Mouse (Mus musculus) CD8-positive naive resting alpha-beta T cell, adult 2 months (primary cell): ENCODE data around the gene Hmgb4.

ENCODE experiments used
- DNase-seq, 2 experiments: peaks; one replicate each; pipeline ENCODE4 v3.0.0; 2022; ENCODE audit warnings: low read depth in 2 of 2, low spot score in 2 of 2

Hmgb4 gene

GRCm38 (mm10) chr4:128260907-128261560 lies at the start of gene Hmgb4:
Gene Hmgb4, minus strand, starts transcription at chr4:128260957.
- DNase-seq: no peak

- no peak for DNase-seq
Observed at GRCm38 (mm10) chr4:128306011-128306410, 45.3 kb upstream of the Hmgb4 start.

GRCm38 (mm10) chr4:128304049-128304448 lies 43.3 kb upstream of the Hmgb4 start:
- no peak for DNase-seq

GRCm38 (mm10) chr4:128288095-128288494 lies 27.3 kb upstream of the Hmgb4 start:
- DNase-seq: no peak

- no peak for DNase-seq
Observed at GRCm38 (mm10) chr4:128285009-128285408, 24.3 kb upstream of the Hmgb4 start.

- DNase-seq: no peak
Observed at GRCm38 (mm10) chr4:128275586-128275985, 14.8 kb upstream of the Hmgb4 start.

- DNase-seq: no peak
Observed at GRCm38 (mm10) chr4:128275116-128275515, 14.4 kb upstream of the Hmgb4 start.

- no peak for DNase-seq
Observed at GRCm38 (mm10) chr4:128273146-128273545, 12.4 kb upstream of the Hmgb4 start.

GRCm38 (mm10) chr4:128272501-128272900 lies 11.7 kb upstream of the Hmgb4 start:
- no peak for DNase-seq

GRCm38 (mm10) chr4:128270931-128271330 lies 10.2 kb upstream of the Hmgb4 start:
- DNase-seq: no peak

GRCm38 (mm10) chr4:128270177-128270576 lies 9.4 kb upstream of the Hmgb4 start:
- no peak for DNase-seq

GRCm38 (mm10) chr4:128269261-128269875 lies 8.6 kb upstream of the Hmgb4 start:
- DNase-seq: no peak

GRCm38 (mm10) chr4:128265341-128265740 lies 4.6 kb upstream of the Hmgb4 start:
- no peak for DNase-seq

- no peak for DNase-seq
Observed at GRCm38 (mm10) chr4:128264491-128264890, 3.7 kb upstream of the Hmgb4 start.

- no peak for DNase-seq
Observed at GRCm38 (mm10) chr4:128259211-128259610, 1.5 kb downstream of the Hmgb4 start.

GRCm38 (mm10) chr4:128248676-128249075 lies 12.1 kb downstream of the Hmgb4 start:
- DNase-seq: no peak

GRCm38 (mm10) chr4:128245201-128245600 lies 15.6 kb downstream of the Hmgb4 start:
- DNase-seq: no peak

- DNase-seq: no peak
Observed at GRCm38 (mm10) chr4:128241854-128242356, 18.9 kb downstream of the Hmgb4 start.

GRCm38 (mm10) chr4:128241075-128241853 lies 19.5 kb downstream of the Hmgb4 start:
- DNase-seq: no peak

- no peak for DNase-seq
Observed at GRCm38 (mm10) chr4:128239113-128239512, 21.6 kb downstream of the Hmgb4 start.

- DNase-seq: no peak
Observed at GRCm38 (mm10) chr4:128233458-128233857, 27.3 kb downstream of the Hmgb4 start.
